Mouse (Mus musculus) cerebellum, adult 18-20 months (tissue): ENCODE data around the gene Auts2.

Experiments used
- DNase-seq, 2 experiments: peaks; one replicate each; pipeline ENCODE4 v3.0.0; 2021

The Auts2 gene

DNA sequence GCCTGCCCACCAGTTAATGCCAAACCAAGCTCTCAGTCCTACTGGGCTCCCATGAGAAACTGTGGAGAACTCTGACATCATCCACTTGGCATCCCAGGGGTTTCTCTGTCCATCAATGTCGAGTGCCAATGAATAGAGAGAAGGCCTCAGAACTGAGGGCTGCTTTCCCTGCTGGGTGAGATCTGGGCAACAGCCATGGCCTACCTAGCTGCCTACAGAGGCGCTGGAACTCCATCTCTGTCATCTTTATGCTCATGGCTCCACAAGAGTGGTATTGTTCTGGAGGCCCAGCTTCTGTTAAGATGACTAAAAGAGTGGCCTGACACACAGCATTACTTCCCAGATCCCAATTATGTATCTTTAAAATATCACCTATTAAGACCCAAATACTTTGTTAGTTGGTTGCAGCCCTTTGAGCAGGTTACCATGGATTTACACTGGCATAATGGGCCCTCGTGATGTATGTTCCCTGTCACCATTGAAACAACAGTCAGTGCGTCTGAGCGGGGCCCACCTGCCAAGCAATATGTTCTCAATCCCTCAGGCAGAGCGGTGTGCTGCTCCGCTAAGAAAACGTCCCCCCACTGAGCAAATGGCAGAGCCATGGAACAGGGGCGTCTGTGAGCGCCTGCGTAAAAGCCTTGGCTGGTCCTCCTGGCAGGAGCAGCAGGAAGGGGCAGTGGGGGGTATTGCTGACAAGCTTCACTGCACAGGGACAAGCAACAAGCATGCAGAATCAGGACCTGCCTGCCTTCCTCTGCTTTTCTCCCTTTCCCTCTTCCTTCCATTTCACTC lies 718.8 kb downstream of the Auts2 start:
- peak; percentile 55 to 62 for DNase-seq

DNA sequence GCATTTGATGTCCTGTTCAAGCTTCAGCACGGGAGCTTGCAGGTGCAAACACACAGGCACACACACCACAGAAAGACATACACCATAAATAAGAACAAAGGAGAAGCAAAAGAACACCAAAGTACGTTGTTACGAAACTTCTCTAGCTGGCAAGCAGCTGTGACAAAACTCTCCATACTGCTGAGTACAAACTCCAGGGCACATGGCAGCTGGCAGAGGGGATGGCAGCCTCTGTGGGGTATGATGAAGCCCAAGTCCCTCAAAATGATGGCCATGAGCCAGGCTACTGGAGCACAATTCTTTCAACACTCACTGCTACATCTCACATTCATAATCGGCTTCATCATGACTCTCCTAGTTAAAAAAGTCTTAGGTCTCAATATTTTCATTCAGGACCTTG lies 721.7 kb downstream of the Auts2 start:
- no peak for DNase-seq

GRCm38 (mm10) chr5:131819251-131819691 lies 723.9 kb downstream of the Auts2 start:
- peak; percentile 71 to 72 for DNase-seq

DNA sequence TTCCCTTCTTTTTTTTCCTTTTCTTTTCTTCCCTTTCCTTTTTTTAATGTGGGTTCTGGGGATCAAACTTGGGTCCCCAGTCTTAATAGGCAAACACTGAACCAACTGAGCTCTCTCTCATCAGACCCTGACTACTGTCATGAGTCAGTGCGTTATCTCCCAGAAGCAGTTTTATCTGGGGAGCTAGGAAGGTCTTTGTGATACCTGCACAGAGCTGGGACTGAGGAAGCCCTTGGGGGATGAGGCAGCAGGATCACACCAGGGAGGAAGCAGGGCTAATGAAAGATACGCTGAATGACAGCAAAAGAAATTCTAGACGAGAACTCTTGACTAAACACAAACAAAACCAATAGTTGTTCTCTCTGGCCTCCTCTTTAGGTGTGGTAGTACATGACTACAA lies 727.6 kb downstream of the Auts2 start:
- no peak for DNase-seq

- no peak for DNase-seq
These were observed 728.6 kb downstream of the Auts2 start for GRCm38 (mm10) chr5:131814503-131815003.

- no peak for DNase-seq
These were observed 729.1 kb downstream of the Auts2 start for GRCm38 (mm10) chr5:131813952-131814502.

- no peak for DNase-seq
These were observed 729.8 kb downstream of the Auts2 start for GRCm38 (mm10) chr5:131813331-131813781.

DNA sequence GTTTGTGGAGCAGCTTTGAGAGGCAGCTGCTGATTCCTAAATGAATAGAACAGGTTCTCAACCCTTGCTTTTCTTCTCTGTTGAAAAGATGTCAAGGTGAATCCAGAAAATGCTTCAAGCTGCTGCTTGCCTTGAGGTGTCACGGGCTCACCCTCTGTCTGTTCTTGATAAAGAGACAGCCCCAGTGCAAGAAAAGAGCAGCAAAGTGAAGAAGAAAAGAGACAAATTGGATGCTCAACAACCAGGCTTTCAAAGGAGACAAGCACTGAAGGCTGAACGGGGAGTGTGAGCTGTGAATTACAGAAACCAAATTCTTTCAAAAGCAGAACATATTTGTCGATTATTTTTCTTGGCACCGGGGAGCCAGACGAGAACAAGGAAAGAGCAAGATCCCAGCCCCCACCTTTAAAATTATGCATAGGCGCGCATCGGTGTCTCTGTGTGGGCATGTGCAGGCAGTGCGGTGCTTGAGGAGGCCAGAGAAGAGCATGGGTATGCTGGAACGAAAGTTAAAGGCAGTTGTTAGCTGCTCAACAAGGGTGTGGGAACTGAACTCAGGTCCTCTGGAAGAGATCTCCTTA lies 730.6 kb downstream of the Auts2 start:
- no peak for DNase-seq

DNA sequence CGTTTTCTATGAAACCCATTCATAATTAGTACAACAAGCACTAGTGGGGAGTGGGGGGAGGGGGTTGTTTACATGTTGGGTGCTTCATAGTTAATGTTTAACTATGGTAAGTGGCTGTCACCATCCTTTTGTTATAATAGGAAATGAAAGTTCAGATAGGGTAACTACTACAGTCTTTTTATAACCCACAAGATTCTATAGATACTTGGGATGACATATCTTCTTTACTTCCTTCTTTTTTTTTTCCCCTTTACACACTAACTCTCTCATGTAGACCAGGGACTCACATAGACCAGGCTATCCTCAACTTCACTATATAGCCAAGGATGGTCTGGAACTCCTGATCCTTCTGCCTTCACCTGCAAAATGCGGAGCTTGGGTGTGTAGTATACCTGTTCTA lies 736.8 kb downstream of the Auts2 start:
- no peak for DNase-seq

DNA sequence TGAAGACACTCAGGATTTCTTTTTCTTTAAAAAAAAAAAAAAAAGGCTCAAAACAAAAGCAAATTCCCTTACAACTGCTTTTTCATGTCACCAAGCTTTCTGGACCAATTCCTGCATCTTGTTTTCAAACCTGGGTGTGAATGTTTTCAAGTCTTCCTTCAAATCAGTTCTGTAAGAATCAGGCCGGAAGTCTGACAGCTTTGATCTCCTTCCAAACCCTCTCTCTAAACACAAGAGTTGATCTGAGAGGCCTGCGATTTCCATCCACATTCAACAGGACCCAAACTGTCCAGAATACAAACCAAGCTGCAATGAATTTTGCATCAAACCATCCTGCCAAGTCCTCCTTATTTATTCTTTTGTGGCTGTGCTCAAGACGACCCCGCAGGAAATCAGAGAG lies 737.9 kb downstream of the Auts2 start:
- no peak for DNase-seq

DNA sequence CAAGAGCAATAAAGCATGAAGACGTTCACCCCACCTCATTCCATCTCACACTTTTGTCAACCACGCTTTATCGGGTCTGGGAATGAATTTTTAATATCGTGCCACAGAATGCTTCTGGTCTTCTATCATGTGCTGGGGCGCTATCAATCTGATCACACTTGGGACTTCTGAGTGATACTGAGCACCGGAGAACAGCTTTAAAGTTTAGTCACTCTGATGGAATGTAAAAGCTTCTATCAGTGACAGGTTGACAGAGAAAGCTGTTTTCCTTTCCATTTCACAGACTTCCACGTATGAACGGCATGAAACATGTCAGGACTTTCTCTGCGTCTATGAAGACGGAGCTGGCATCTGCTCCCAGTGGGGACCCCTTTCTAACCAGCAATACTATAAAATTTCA lies 739.5 kb downstream of the Auts2 start:
- DNase-seq, result no peak

DNA sequence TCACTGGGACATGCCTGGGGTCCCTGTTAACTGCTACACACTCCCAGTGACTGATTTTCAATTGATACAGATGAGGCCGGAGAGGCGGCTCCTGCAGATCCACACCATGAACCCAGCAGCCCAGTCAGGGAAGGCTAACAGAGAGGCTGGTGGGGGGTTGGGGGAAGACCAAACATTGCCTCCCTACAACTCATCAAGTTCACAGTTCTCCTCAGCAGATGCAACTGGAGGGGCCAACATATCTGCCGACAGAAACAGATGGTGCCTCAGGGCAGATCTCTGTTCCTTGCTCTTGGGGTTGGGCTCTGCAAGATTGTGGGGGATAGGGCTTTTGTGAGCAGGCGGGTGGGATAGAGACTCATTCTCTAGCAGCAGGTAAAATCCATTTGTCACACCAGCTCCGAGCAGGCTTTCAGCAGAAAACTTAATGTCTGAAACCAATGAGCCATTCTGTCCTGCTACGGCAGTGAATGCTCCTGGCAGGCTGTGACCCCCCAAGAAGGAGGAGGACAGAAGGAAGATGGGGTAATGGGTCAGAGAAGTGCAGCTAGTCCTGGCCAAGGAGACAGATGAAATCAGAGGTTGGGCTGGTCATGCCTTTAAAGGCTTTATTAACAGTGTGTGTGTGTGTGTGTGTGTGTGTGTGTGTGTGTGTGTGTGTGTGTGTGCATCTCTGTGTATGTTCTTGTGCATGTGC lies 740.7 kb downstream of the Auts2 start:
- no peak for DNase-seq

GRCm38 (mm10) chr5:131801924-131802323 lies 741.2 kb downstream of the Auts2 start:
- no peak for DNase-seq

- DNase-seq, result no peak
These were observed 744.8 kb downstream of the Auts2 start for GRCm38 (mm10) chr5:131798373-131798772.

GRCm38 (mm10) chr5:131797044-131797443 lies 746.1 kb downstream of the Auts2 start:
- DNase-seq, result no peak

DNA sequence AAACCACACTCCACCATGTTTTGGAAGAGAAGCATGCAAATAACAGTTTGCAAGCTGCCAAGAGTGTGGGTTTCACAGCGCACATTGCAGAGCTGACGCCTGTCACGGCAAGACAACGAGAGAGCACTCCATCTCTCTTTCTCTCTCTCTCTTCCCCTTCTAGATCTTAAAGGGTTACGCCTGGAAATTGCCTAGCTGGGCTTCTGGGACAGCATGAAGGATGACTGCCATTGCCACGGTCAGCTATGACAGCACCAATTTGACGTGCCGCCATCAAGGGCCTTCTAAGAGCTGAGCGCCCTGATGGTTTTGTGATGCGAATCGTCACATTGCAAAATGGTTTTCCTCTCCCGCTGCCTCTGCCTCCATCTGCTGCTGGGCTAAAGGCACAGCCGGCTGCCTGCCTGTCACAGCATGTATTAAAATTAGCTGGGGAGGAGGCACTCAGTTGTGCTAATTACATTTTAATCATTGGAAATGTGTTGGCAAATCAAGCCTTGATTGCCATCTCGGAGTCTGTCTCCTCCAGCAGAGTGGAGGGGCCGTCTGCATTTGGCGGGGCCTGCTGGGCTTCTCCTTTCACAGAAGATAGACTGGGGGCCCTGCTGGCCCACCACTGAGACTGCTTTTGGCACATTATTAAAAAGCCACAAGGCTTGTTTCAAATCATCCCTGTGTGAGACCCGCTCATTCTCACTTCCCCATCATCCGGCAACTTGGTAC lies 748.6 kb downstream of the Auts2 start:
- peak; percentile 72 to 81 for DNase-seq

GRCm38 (mm10) chr5:131789601-131790000 lies 753.5 kb downstream of the Auts2 start:
- no peak for DNase-seq

GRCm38 (mm10) chr5:131788008-131788407 lies 755.1 kb downstream of the Auts2 start:
- peak in 1 of 2 experiments; percentile 25 for DNase-seq

GRCm38 (mm10) chr5:131783241-131783640 lies 759.9 kb downstream of the Auts2 start:
- no peak for DNase-seq

DNA sequence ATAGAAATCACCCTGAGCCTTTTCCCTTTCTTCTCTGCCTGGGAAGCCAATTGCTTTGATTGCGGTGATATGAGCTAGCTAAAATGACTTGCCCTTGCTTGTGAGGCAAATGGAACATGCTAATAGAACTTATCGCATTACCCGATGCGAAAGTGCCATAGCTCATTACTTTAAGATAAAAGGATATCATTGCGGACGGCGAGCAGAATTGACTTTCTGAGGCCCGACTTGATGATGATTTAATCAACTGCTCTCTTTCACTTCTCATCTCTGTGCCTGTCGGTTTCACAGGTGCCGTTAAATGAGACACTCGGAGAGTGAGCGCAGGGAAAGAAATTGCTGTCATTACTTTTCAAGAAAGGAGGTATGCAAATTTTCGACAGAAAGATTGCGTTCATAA lies 762.1 kb downstream of the Auts2 start:
- DNase-seq, result no peak

- DNase-seq, result no peak
These were observed 764.0 kb downstream of the Auts2 start for GRCm38 (mm10) chr5:131779171-131779570.

GRCm38 (mm10) chr5:131775672-131776071 lies 767.5 kb downstream of the Auts2 start:
- DNase-seq, result peak in 1 of 2 experiments; percentile 26

DNA sequence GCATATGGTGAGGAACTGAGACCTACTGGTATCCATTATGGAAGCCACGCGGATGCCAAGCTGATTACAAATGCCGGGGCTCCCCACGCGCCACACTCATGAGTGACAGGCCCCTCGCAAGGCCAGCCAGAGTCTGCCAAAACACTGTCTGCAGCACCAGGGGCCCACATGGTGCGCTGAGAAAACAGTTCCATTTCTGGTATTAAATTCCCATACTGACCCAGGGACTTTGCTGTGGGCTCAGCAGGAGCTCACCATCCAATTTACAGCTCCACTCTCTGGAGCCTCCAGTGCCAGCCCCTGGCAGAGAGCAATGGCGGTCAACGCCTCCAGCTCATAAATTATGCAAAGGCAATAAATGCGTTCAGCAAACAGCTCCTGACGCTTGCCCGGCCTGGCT lies 767.9 kb downstream of the Auts2 start:
- peak; percentile 90 to 93 for DNase-seq
